Mouse (Mus musculus) layer of hippocampus, postnatal 25 days (tissue): Measurements from ENCODE around the gene Psmc3. TPM values are rescaled to one million over a fixed set of nuclear protein-coding genes. Genes with fewer than 3 reads are reported as not detected.

Experiments
- DNase-seq, 2 experiments: peaks; one replicate each; pipeline ENCODE4 v3.0.0; 2022; ENCODE audit warnings: mixed read lengths in 2 of 2, low spot score in 1 of 2; ENCODE audit errors: extremely low spot score in 1 of 2
- total RNA-seq, 2 experiments: library from RNA; stranded (reverse); gene quantifications; 2 replicates each; pipeline ENCODE4 v1.2.3; 2021

Gene Psmc3
- total RNA-seq, 2 experiments from 2014 or later = 232 to 234 TPM

DNA sequence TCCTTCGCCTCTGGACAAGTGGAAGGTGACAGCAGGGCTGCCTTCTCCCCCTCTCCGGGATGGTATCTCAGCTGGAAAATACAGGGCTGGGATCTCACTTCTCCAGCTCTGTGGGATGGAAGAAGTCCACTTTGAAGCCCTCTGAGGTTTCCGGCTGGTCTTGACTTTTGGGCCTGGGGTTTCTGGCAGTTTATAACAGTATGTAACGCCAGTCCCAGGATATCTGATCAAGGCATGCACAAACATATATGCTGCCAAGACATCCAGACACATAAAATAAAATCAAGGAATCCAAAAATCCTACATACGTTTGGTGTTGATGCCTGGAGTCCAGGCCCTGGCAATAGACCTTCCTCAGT is 25.2 kb downstream of the Psmc3 start:
- no peak for DNase-seq

DNA sequence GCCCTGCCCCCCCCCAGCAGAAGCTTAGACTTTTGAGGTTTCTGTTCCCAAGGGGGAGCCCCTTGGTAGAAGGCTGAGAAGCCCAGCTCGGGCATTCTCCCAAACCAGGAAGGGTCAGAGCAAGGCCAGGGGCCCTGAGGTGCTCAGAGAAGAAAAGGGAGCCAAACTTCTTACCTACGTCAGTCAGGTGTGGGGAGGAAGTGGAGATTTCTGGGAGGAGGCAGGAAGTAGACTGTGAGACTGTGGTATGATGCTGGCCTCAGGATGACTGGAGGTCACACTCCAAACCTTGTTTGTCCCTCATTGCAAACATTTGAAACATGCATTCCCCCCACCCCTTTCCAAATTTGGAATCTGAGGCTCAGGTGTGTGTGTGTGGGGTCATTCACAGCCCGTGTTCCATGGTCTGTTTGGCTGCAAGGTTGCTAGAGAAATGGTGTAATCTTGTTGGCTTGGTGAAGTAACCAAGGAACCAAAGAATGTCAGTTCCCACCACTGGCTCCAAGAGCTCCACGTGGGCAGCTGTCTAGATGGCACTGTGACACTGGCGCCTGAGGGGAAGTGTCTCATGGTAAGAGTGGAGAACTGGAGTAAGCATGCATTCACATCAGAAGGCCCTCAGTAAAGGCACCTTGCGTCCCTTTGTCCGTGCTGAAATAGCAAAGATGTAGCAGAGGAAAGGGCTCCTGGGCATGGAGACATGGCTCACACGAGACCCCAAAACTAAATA is 27.1 kb downstream of the Psmc3 start:
- no peak for DNase-seq

DNA sequence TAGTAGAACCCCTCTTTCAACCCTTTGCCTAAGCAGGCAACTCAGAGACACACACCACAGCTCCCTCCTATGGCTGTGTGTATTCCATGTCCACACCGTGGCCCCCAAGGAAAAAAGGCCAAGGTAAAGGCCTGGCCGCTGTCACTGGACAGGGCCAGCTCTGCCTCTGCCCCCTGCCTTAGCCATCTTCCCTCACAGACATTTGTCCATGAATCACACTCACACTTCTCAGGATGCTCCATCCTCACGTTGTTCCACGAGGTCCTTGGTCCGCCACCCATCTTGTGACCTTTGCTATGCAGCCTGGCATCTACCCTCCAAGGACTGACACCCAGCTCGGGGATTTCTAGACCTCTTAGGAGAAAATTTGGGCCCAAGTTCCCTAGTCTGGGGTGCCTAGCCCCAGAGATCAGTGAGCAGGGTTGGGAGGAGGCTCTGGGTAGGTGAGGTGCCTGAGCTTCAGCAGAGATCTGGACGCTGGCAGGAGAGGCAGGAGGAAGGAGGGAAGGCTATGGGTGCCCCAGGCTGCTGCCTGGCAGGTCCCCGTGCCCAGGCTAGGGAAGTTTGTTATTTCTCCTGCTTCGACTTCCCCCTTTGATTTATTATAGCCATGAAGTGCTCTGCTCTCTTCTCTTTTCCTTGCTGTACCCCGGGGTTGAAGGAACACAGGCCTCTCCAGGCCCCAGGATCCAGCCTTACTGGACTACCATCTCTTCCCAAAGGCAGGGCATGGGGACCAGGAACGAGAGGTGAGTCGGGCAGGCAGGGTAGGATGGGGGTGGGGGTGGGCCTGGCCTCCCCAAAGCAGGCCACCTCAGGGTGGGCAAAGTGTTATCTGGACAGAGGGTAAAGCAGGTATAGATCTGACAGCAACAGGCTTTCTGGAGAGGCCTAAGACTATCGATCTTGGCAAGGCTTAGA is 28.2 kb downstream of the Psmc3 start, which contains the start of gene Spi1:
Gene Spi1, plus strand, starts transcription at position 616 of the 921 bp plus-strand sequence.
- DNase-seq = no peak

DNA sequence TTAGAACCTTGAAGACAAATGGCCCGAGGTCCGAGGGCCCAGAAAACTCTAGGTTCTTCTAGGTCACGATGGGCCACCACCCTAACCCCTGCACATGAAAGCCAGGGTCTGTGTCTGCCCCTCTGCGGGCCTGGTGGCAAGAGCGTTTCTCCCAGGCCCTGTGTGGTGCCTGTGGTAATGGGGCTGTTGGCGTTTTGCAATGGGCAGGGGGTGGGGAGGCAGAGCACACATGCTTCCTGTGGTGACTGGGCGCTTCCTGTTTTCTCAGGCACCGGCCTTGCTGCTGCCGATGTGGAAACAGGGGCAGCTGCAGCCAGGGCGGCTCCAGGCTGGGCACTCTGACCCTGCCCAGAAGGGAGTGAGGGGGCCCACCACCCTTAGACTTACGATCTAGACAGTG is 29.0 kb downstream of the Psmc3 start:
- no peak for DNase-seq

DNA sequence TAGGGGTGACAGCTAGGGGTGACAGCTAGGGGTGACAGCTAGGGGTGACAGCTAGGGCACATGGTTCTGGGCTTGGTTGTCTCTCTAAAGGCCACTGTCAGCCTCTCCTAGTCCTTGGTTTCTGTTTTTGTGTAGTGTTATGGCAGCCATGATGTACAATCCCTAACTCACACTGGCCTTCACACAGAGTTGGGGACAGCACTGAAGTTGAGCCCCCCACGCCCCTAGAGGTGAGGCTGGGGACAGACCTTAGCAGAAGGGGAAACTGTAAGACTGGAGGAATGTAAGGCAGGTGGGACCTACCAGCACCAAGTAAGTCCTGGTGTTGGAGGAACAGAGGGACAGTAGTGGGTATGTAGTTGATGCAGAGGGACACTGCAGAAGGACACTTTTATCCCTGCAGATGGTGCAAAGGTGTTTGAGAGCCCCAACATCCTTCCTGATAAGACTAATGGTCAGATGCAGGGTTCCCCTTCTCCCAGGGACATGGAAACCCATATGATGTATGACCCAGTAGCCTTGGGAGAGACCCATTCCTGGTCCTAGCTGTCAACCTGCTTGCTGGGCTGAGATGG is 29.6 kb downstream of the Psmc3 start:
- DNase-seq = no peak

DNA sequence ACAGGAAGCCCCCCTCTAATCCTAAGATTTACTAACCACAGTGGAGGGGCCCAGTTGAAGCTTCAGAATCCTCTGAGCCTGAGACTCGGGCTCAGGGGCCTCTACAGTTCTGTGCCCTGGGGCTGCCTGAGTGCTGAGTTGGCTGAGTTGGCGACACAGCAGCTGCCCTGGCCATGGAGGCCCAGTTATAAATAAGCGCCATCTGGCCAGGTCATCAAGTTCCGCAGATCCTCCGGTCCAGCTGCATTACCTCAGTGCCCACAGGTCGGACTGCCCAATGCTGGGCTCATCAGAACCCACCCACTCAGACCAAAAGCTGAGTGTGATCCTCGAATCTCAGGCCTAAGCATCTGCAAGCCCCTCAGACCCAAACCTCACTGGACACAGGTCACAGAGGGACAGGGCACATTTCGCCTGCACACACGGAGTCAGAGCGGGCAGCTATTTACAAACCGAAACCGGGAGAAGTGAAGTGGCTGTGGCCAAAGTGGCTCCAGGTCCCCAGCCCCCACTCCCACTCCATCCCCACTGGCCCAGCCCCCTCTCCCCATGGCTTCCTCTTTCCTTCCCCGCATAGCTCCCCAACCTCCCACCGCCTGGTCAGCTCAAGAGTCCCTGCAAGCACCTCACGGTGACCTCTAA is 30.5 kb downstream of the Psmc3 start:
- no peak for DNase-seq

DNA sequence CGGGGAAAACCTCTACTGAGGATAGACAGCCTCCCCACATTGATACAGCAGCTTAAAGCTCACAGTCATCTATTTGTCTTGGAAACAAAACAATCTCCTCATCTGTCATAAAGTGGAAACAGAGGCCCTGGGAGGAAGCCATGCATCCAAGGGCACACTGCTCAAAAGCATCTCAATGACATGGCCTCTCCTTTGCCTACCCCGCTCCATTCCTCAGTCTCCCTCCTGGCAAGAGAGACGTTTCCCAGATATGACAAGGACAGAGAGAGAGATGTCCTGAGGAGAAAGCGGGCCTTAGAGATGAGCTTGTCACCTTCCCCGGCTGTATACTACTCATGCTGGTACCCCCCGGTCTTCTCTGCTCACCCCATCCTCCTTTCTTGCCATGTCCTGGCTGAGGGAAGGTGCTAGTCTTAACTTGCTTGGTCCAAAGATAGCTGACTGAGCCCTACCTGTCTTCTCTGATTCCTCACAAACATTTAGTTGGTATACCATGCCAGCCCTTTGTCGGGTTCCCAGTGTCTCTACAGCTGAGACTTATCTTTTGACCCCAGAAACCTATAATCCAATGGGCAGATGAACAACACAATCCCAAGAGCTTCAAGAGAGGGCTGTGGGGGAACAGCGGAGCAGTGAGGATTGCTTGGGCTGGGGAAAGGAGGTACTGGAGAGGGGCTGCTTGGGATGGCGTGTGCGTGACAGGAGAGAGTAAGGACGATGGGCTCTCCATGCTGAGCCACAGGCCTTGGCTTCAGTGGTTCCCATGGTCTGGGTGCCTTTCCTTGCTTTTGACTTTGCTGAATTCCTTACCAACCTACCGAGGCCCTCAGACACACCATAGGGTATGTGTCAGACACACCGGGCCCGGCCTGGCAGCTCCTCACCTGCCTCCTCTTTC is 31.9 kb downstream of the Psmc3 start:
- no peak for DNase-seq

DNA sequence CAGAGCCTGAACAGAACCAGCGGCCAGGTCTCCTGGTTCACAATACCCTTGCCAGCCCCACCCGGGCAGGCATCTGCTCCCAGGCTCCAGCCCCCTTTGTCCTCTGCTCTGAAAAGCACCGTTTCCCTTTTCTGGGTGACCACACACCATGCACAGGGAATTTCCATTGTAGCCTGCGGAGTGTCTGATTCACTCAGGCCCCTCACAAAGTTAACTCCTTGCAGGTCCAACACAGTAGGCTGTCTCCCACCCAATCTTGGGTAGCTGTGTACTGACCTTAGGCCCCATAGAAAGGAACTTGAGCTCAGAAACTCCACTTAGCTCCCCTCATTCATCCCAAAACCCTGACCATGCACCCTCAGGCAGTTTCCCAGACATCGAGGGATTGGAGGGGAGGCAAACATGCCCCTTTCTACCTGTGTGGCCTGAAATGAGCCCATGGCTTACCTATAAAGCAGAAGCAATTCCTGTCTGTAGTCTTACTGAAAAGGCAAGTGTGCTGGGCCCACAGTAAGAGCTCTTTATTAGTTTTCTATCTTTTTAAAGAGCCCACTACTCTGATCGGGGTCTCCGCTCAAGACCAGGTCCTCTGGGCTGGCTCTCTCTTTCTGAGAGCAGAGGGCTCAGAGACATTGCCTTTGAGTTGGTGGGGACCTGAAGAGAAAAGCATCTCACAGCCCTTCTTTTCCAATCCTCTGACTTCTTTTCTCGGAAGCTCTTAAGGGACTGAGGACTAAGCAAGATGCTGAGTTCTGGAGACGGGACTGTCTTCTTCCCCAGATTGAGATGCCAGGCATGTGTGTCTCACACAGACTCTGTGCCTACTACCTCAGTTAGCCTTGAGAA is 32.8 kb downstream of the Psmc3 start:
- no peak for DNase-seq

DNA sequence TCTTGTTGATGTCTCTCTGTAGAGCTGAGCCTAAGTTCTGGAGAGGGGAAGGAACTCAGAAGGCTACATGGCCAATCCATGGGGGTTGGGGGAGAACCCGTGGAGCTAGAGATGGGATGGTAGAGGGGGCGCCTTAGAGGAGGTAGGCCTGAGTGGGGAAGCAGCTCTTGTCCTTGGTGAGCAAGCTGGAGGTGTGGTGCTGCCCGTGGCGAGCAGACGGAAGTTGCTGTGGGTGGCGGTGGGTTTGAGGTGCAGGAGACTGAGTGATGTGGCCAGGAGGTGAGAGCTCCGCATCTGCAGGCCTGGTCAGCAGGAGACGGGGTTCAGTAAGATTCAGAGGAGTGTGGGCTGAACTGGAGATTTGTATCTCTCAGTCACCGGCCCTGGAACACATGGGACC is 33.6 kb downstream of the Psmc3 start:
- no peak for DNase-seq

DNA sequence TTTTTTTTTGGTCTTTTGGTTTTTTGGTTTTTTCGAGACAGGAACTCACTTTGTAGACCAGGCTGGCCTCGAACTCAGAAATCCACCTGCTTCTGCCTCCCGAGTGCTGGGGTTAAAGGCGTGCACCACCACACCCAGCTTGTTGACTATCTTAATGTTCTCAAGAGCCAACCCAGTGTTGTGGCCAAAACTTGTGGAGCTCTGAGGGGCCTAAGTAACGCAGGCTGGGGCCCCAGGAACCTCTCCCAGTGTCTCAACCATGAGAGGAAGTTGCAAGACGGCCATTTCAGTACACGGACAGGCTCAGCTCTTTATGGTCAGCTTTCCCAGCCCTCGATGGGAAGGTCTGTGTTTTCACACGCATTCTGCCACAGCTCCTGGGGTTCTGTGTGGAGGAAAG is 35.2 kb downstream of the Psmc3 start:
- no peak for DNase-seq

DNA sequence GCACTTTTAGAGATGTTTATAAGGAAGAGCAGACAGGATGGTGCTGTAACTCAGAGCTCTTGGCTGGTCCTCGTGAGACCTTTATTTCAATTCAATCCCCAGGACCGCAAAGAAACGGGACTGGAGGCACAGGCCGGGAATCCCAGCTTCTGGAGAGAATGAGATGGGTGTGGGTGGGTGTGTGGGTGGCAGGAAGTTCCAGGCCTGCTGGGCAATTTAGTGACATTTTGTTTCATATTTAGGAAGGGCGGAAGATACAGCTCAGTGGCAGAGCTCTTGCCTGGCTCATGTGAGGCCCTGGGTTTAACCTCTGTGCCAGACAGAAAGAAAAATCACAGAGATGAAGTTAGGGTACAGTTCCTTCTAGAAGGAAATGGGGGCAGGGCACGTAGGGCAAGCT is 36.4 kb downstream of the Psmc3 start:
- no peak for DNase-seq

DNA sequence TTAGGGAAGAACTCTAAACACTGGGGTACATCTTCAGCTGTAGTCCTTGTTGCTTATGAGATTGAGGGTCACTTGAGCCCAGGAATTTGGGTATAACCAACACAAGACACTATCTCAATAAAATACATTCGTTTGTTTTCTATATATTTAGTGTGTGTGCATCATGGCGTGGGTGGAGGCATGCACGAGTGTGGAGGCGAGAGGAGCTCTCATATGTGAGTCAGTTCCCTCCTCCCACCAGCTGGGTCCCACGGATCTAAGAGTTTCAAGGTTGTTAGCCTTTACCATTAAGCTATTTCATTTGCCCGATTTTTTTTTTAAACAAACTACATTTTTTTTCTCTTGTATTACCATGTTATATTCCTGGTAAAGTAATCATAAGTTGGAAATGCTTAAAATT is 37.0 kb downstream of the Psmc3 start:
- DNase-seq = no peak

DNA sequence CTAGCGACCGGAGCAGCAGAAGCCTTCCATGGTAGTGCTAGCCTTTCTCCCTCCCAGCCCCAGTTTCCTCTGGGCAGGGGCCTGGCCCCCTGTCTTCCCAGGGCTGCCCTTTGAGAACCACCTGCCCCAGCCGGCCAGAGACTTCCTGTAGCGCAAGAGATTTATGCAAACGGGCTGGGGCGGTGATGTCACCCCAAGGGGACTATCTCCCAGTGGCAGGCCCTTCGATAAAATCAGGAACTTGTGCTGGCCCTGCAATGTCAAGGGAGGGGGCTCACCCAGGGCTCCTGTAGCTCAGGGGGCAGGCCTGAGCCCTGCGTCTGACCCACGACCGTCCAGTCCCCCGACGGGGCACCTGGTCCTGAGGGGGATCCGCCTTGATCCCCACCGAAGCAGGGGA is 42.7 kb downstream of the Psmc3 start:
- DNase-seq = no peak

DNA sequence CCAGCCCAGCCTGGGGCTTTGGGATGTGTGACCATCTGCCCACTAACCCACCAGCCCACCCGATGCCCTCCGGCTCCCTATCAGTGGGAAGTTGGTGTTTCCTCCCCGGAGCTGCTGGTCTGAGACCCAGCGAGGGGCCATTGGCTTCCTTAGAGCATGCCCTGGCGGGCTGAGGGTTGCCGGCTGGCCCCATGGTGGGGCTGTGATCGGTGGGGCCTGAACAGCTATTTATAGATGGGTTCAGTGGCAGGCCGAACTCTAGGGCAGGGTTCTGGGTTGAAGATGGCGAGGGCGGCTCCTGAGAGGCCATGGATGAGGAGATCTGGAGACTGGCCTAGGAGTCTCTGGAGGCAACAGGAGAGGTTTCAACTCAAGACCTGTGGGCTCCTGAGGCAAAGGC is 43.2 kb downstream of the Psmc3 start:
- DNase-seq = no peak

DNA sequence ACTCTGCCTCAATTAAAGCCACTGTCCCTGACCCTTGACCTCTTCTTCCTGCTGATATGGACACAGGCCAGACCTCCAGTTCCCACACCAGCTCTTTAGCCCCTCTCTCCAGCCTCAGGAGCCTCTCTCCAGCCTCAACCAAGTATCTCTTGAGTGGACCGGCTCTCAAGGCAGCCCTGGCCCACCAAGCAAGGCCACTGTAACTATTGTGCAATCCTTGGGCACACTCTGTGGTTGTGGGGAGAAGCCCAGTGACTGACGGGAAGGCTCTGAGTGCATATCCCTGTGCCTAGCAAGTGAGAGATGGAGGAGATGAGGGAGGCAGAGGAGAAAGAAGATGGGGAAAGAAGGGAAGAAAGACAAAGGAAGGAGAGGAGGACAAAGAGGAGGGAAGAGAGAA is 44.3 kb downstream of the Psmc3 start:
- DNase-seq = no peak

DNA sequence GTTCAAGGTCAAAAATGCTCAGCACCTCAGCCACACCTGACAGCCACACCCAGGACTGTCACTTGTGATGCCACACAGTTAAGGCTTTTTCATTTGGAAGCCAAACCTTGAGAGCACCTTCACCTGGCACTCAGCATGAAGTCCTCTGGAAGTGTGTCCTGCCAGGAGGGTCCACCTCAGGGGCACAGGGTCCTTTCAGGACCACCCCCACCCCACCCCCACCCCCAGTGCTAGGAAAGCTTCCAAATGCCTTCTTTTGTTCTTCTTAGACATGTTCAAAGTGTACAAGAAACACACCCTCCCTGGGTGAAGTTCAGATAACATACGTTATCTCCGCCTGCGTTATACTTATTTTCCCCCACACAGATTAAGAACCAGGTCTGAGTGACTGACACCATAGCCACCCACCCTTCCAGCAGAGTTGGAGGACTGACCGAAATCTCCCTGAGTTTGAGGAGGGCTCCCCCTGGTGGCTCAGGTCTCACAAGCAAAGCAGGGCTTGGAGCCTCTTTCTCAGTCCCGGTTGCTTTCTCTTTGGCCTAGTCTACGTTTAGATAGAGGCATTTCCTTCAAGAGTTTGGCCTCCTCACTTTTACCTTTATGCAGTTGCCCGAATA is 47.4 kb downstream of the Psmc3 start:
- peak; percentile 82 to 99 for DNase-seq

DNA sequence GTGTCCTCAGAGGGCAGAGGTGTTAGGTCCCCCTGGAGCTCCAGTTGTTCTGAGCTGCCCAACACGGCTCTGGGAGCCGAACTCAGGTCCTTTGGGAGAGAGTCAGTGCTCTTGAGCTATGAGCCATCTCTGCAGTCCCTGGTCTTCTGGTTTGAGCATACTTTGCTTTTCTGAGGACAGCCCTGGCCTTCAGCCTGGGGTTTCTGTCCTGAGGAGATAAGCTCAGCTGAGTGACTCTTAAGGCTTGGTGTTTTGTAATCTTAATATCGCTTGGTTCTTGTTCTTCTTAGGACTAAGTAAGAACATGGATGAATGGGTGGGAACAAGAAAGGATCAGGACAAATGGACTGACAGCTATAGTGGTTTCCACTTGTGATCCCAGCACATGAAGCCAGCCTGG is 54.3 kb downstream of the Psmc3 start:
- no peak for DNase-seq

DNA sequence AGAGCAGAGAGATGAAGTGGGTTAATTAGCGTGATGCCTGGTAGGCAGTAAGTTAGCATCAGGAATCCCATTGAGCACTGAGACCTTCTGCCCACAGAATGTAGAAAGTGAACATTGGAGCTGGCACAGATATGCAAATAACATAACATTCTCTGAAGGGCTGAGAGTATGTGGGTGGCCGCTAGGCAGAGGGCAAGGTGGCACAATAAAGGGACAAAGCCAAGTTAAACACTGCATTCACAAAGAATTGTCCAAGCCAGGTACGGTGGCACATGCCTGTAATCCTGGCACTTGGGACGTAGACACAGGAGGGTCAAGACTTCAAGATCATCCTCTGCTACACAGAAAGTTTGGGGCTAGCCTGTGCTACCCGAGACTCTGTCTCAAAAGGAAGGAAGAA is 55.4 kb downstream of the Psmc3 start:
- no peak for DNase-seq
